Mouse (Mus musculus): ENCODE results near the gene Comtd1. TPM values are rescaled to one million over a fixed set of nuclear protein-coding genes. Genes with fewer than 3 reads are reported as not detected.

Gene Comtd1
- polyA plus RNA-seq, 1 experiment from 2014 or later = 67.3 TPM

- peaks cover 90% of the 10 kb centered on the region for H3K36me3 ChIP-seq (ENCODE audit: control insufficient read depth, insufficient read depth)
- H3K27ac ChIP-seq (ENCODE audit: low read depth, low read length) = no peak overlapping the region
- H3K4me3 ChIP-seq (ENCODE audit: low read depth, low read length) = no peak overlapping the region
- no peaks in the 10 kb centered on the region for H3K27me3 ChIP-seq (replicated peaks; ENCODE audit: control insufficient read depth, insufficient read depth, low read length)
- H3K4me2 ChIP-seq (replicated peaks; ENCODE audit: low read depth) = no peak overlapping the region
- no peaks in the 10 kb centered on the region for H3K4me1 ChIP-seq (replicated peaks; ENCODE audit: control insufficient read depth, insufficient read depth, low read length)
- H3K9ac ChIP-seq (ENCODE audit: low read depth, low read length) = no peak overlapping the region
- 70% methylated on average over 8 of the region's 8 CpGs for WGBS
- TF ChIP-seq CTCF (IDR thresholded peaks at IDR 0.05; ENCODE audit: low read depth) = no peak
- H3K9me3 ChIP-seq (ENCODE audit: control insufficient read depth) = no peaks in the 10 kb centered on the region
- ATAC-seq = no peak
These were observed 10.3 kb downstream of the Comtd1 start for GRCm38 (mm10) chr14:21838336-21839017.

DNA sequence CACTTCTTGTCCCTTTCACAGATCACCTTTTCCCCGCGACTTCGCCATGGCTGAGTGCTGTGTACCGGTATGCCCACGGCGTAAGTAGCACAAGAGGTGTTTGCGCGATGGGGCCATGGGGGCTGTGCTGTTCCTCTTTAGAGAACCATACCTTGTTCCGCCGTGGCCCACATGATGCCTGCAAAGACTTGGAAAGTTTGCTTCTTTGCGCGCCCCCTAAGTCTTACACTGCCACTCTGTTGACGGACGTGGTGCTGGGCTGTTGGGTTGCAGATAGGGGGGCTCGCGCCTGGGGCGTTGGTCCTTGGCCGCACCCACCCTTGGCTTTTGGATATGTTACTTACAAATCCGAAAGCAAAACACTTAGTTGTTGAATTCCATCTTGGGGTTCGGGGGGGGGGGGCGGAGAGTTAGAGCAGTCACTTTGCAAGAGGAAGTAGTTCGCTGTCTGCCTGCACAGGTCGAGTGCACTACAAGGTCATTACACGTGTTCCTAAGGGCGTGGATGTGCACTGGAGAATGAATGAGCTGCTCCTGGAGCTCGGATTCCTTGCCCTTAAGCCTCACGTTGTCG, 16.9 kb downstream of the Comtd1 start:
- H3K9me3 ChIP-seq (ENCODE audit: control insufficient read depth) = no peaks in the 10 kb centered on the region
- H3K27ac ChIP-seq (ENCODE audit: low read depth, low read length) = peak overlapping the region; percentile 97
- H3K4me1 ChIP-seq (replicated peaks; ENCODE audit: control insufficient read depth, insufficient read depth, low read length) = peaks cover 18% of the 10 kb centered on the region
- H3K9ac ChIP-seq (ENCODE audit: low read depth, low read length) = peak overlapping the region; percentile 94
- under 1% methylated on average over 27 of the region's 28 CpGs for WGBS
- H3K4me2 ChIP-seq (replicated peaks; ENCODE audit: low read depth) = peak overlapping the region; percentile 75
- H3K27me3 ChIP-seq (replicated peaks; ENCODE audit: control insufficient read depth, insufficient read depth, low read length) = no peaks in the 10 kb centered on the region
- ATAC-seq = peak; percentile 17
- 0 out of 2 replicates have a peak, but pooled peaks have one; percentile 11 for TF ChIP-seq CTCF (IDR thresholded peaks at IDR 0.05; ENCODE audit: low read depth)
- peaks cover 26% of the 10 kb centered on the region for H3K36me3 ChIP-seq (ENCODE audit: control insufficient read depth, insufficient read depth)
- peak overlapping the region; percentile 97 for H3K4me3 ChIP-seq (ENCODE audit: low read depth, low read length)

- Histone ChIP-seq H3K36me3 (ENCODE audit: control insufficient read depth, insufficient read depth) (peaks cover 21% of the 10 kb centered on the region), H3K4me1 (replicated peaks; ENCODE audit: control insufficient read depth, insufficient read depth, low read length) (peaks cover 18% of the 10 kb centered on the region), H3K9ac (ENCODE audit: low read depth, low read length) (peak overlapping the region; percentile 94), H3K4me2 (replicated peaks; ENCODE audit: low read depth) (peak overlapping the region; percentile 75), H3K4me3 (ENCODE audit: low read depth, low read length) (peak overlapping the region; percentile 97), H3K9me3 (ENCODE audit: control insufficient read depth) (no peaks in the 10 kb centered on the region), H3K27ac (ENCODE audit: low read depth, low read length) (peak overlapping the region; percentile 97), H3K27me3 (replicated peaks; ENCODE audit: control insufficient read depth, insufficient read depth, low read length) (no peaks in the 10 kb centered on the region)
- ATAC-seq = peak; percentile 91
- under 1% methylated on average over 71 of the region's 73 CpGs for WGBS
- peak; percentile 39 for TF ChIP-seq CTCF (IDR thresholded peaks at IDR 0.05; ENCODE audit: low read depth)
These were observed 17.7 kb downstream of the Comtd1 start for GRCm38 (mm10) chr14:21830876-21831767.

GRCm38 (mm10) chr14:21825786-21826491, 22.8 kb downstream of the Comtd1 start:
- peak overlapping the region; percentile 73 for H3K27ac ChIP-seq (ENCODE audit: low read depth, low read length)
- H3K9ac ChIP-seq (ENCODE audit: low read depth, low read length) = no peak overlapping the region
- no peak for TF ChIP-seq CTCF (IDR thresholded peaks at IDR 0.05; ENCODE audit: low read depth)
- H3K4me2 ChIP-seq (replicated peaks; ENCODE audit: low read depth) = no peak overlapping the region
- H3K4me3 ChIP-seq (ENCODE audit: low read depth, low read length) = no peak overlapping the region
- H3K36me3 ChIP-seq (ENCODE audit: control insufficient read depth, insufficient read depth) = no peaks in the 10 kb centered on the region
- no peaks in the 10 kb centered on the region for H3K9me3 ChIP-seq (ENCODE audit: control insufficient read depth)
- H3K4me1 ChIP-seq (replicated peaks; ENCODE audit: control insufficient read depth, insufficient read depth, low read length) = peaks cover 16% of the 10 kb centered on the region
- no peaks in the 10 kb centered on the region for H3K27me3 ChIP-seq (replicated peaks; ENCODE audit: control insufficient read depth, insufficient read depth, low read length)
- peak; percentile 90 for ATAC-seq
- 49% methylated on average over 9 of the region's 9 CpGs for WGBS

- no peaks in the 10 kb centered on the region for H3K9me3 ChIP-seq (ENCODE audit: control insufficient read depth)
- H3K36me3 ChIP-seq (ENCODE audit: control insufficient read depth, insufficient read depth) = no peaks in the 10 kb centered on the region
- H3K4me2 ChIP-seq (replicated peaks; ENCODE audit: low read depth) = no peak within 1 kb of the TSS
- H3K4me3 ChIP-seq (ENCODE audit: low read depth, low read length) = no peak within 1 kb of the TSS
- no peak within 1 kb of the TSS for H3K9ac ChIP-seq (ENCODE audit: low read depth, low read length)
- H3K4me1 ChIP-seq (replicated peaks; ENCODE audit: control insufficient read depth, insufficient read depth, low read length) = peaks cover 13% of the 10 kb centered on the region
- no peaks in the 10 kb centered on the region for H3K27me3 ChIP-seq (replicated peaks; ENCODE audit: control insufficient read depth, insufficient read depth, low read length)
- TF ChIP-seq CTCF (IDR thresholded peaks at IDR 0.05; ENCODE audit: low read depth) = no peak
- no peak for ATAC-seq
- H3K27ac ChIP-seq (ENCODE audit: low read depth, low read length) = peak within 1 kb of the TSS; percentile 74
- WGBS = 92% methylated on average over 2 of the region's 2 CpGs
These were observed 23.8 kb downstream of the Comtd1 start, which contains the start of gene Vdac2 for GRCm38 (mm10) chr14:21824938-21825337. TSS of gene Vdac2 (plus strand) at chr14:21825238.
